Mouse (Mus musculus): ENCODE data around the gene Tmprss9. TPM values are rescaled to one million over a fixed set of nuclear protein-coding genes. Genes with fewer than 3 reads are reported as not detected.

Gene Tmprss9
- polyA plus RNA-seq, 1 experiment from 2014 or later, result 0.08 TPM

GRCm38 (mm10) chr10:80887181-80887580 is 15.5 kb downstream of the Tmprss9 start:
- Histone ChIP-seq H3K4me1 (replicated peaks) (no peaks in the 10 kb centered on the region), H3K27ac (no peak overlapping the region)
- 77% methylated on average over 11 of the region's 11 CpGs for WGBS

GRCm38 (mm10) chr10:80895100-80895499 is 23.5 kb downstream of the Tmprss9 start:
- Histone ChIP-seq H3K4me2 (no peak overlapping the region), H3K27ac (no peak overlapping the region), H3K9me3 (no peaks in the 10 kb centered on the region; the same call in 1 of the 2 replicates), H3K9ac (replicated peaks) (0 out of 2 replicates have a peak overlapping the region, but pooled peaks have one; percentile 18), H3K27me3 (peaks cover 17% of the 10 kb centered on the region), H3K36me3 (peaks cover 20% of the 10 kb centered on the region), H3K4me1 (replicated peaks) (peaks cover 21% of the 10 kb centered on the region), H3K4me3 (replicated peaks) (no peak overlapping the region)
- ATAC-seq (ENCODE audit: insufficient number of reproducible peaks, insufficient read depth, low FRiP score, low TSS enrichment, low read depth), result no peak
- WGBS, result 87% methylated on average over 7 of the region's 7 CpGs

More at GRCm38 (mm10) chr10:80887181-80887580, 15.5 kb downstream of the Tmprss9 start:
- H3K9ac ChIP-seq (replicated peaks), result no peak overlapping the region
- no peak overlapping the region for H3K4me2 ChIP-seq
- no peaks in the 10 kb centered on the region for H3K36me3 ChIP-seq
- peaks cover 44% of the 10 kb centered on the region for H3K27me3 ChIP-seq
- no peaks in the 10 kb centered on the region; the same call in 1 of the 2 replicates for H3K9me3 ChIP-seq
- H3K4me3 ChIP-seq (replicated peaks), result no peak overlapping the region
- ATAC-seq (ENCODE audit: insufficient number of reproducible peaks, insufficient read depth, low FRiP score, low TSS enrichment, low read depth), result no peak

- ATAC-seq (ENCODE audit: insufficient number of reproducible peaks, insufficient read depth, low FRiP score, low TSS enrichment, low read depth), result no peak
- no peaks in the 10 kb centered on the region; the same call in 1 of the 2 replicates for H3K9me3 ChIP-seq
- peaks cover 21% of the 10 kb centered on the region for H3K4me1 ChIP-seq (replicated peaks)
- peaks cover 11% of the 10 kb centered on the region; the same call in 1 of the 2 replicates for H3K27me3 ChIP-seq
- H3K9ac ChIP-seq (replicated peaks), result no peak overlapping the region
- no peak overlapping the region for H3K4me2 ChIP-seq
- H3K36me3 ChIP-seq, result peaks cover 20% of the 10 kb centered on the region
- no peak overlapping the region for H3K4me3 ChIP-seq (replicated peaks)
- WGBS, result 79% methylated on average over 6 of the region's 6 CpGs
- no peak overlapping the region for H3K27ac ChIP-seq
Measured at GRCm38 (mm10) chr10:80895697-80896096, 24.0 kb downstream of the Tmprss9 start.

GRCm38 (mm10) chr10:80896581-80897485 is 25.2 kb downstream of the Tmprss9 start:
- H3K4me1 ChIP-seq (replicated peaks), result peaks cover 21% of the 10 kb centered on the region
- ATAC-seq (ENCODE audit: insufficient number of reproducible peaks, insufficient read depth, low FRiP score, low TSS enrichment, low read depth), result no peak
- H3K9ac ChIP-seq (replicated peaks), result peak overlapping the region; percentile 23; the same call in 1 of the 2 replicates
- no peak overlapping the region for H3K27ac ChIP-seq
- H3K4me2 ChIP-seq, result no peak overlapping the region
- no peak overlapping the region for H3K4me3 ChIP-seq (replicated peaks)
- peaks cover 25% of the 10 kb centered on the region for H3K36me3 ChIP-seq
- WGBS, result 71% methylated on average over 24 of the region's 24 CpGs
- 0 out of 2 replicates have a peak, but pooled peaks cover 9% of the 10 kb centered on the region for H3K27me3 ChIP-seq
- no peaks in the 10 kb centered on the region; the same call in 1 of the 2 replicates for H3K9me3 ChIP-seq

GRCm38 (mm10) chr10:80897861-80898510 is 26.3 kb downstream of the Tmprss9 start:
- H3K4me1 ChIP-seq (replicated peaks), result peaks cover 21% of the 10 kb centered on the region
- no peak overlapping the region for H3K9ac ChIP-seq (replicated peaks)
- peaks cover 36% of the 10 kb centered on the region for H3K36me3 ChIP-seq
- H3K27me3 ChIP-seq, result 0 out of 2 replicates have a peak, but pooled peaks cover 9% of the 10 kb centered on the region
- ATAC-seq (ENCODE audit: insufficient number of reproducible peaks, insufficient read depth, low FRiP score, low TSS enrichment, low read depth), result no peak
- H3K4me2 ChIP-seq, result peak overlapping the region; percentile 37
- 0 out of 2 replicates have a peak overlapping the region, but pooled peaks have one; percentile 7 for H3K4me3 ChIP-seq (replicated peaks)
- WGBS, result 29% methylated on average over 41 of the region's 41 CpGs
- no peaks in the 10 kb centered on the region for H3K9me3 ChIP-seq
- H3K27ac ChIP-seq, result no peak overlapping the region

GRCm38 (mm10) chr10:80899074-80899473 is 27.4 kb downstream of the Tmprss9 start:
- Histone ChIP-seq H3K9ac (replicated peaks) (peak overlapping the region; percentile 70; the same call in 1 of the 2 replicates), H3K27me3 (0 out of 2 replicates have a peak, but pooled peaks cover 9% of the 10 kb centered on the region), H3K36me3 (peaks cover 47% of the 10 kb centered on the region), H3K4me1 (replicated peaks) (peaks cover 21% of the 10 kb centered on the region), H3K9me3 (no peaks in the 10 kb centered on the region), H3K4me2 (peak overlapping the region; percentile 97), H3K4me3 (replicated peaks) (peak overlapping the region; percentile 72), H3K27ac (no peak overlapping the region)
- 85% methylated on average over 8 of the region's 8 CpGs for WGBS
- ATAC-seq (ENCODE audit: insufficient number of reproducible peaks, insufficient read depth, low FRiP score, low TSS enrichment, low read depth), result no peak

GRCm38 (mm10) chr10:80899591-80900317 is 28.1 kb downstream of the Tmprss9 start:
- no peak for ATAC-seq (ENCODE audit: insufficient number of reproducible peaks, insufficient read depth, low FRiP score, low TSS enrichment, low read depth)
- Histone ChIP-seq H3K9me3 (no peaks in the 10 kb centered on the region), H3K27ac (peak overlapping the region; percentile 86), H3K4me3 (replicated peaks) (peak overlapping the region; percentile 72), H3K4me1 (replicated peaks) (peaks cover 21% of the 10 kb centered on the region), H3K27me3 (0 out of 2 replicates have a peak, but pooled peaks cover 9% of the 10 kb centered on the region), H3K9ac (replicated peaks) (peak overlapping the region; percentile 70), H3K36me3 (peaks cover 54% of the 10 kb centered on the region), H3K4me2 (peak overlapping the region; percentile 97)
- 11% methylated on average over 25 of the region's 25 CpGs for WGBS

- Histone ChIP-seq H3K4me2 (peak within 1 kb of the TSS; percentile 97), H3K9me3 (no peaks in the 10 kb centered on the region), H3K4me1 (replicated peaks) (peaks cover 21% of the 10 kb centered on the region), H3K27ac (peak within 1 kb of the TSS; percentile 86), H3K9ac (replicated peaks) (peak within 1 kb of the TSS; percentile 70), H3K36me3 (peaks cover 62% of the 10 kb centered on the region), H3K4me3 (replicated peaks) (peak within 1 kb of the TSS; percentile 72), H3K27me3 (0 out of 2 replicates have a peak, but pooled peaks cover 9% of the 10 kb centered on the region)
- ATAC-seq (ENCODE audit: insufficient number of reproducible peaks, insufficient read depth, low FRiP score, low TSS enrichment, low read depth), result peak; percentile 92
- under 1% methylated on average over 69 of the region's 72 CpGs for WGBS
Measured at GRCm38 (mm10) chr10:80900318-80901247, 28.9 kb downstream of the Tmprss9 start, which contains the start of gene Timm13. Gene Timm13, minus strand, starts transcription at chr10:80900969.

GRCm38 (mm10) chr10:80901409-80902272 is 30.0 kb downstream of the Tmprss9 start:
- H3K27me3 ChIP-seq, result 0 out of 2 replicates have a peak, but pooled peaks cover 9% of the 10 kb centered on the region
- peaks cover 73% of the 10 kb centered on the region for H3K36me3 ChIP-seq
- 0 out of 2 replicates have a peak overlapping the region, but pooled peaks have one; percentile 23 for H3K9ac ChIP-seq (replicated peaks)
- no peak for ATAC-seq (ENCODE audit: insufficient number of reproducible peaks, insufficient read depth, low FRiP score, low TSS enrichment, low read depth)
- peak overlapping the region; percentile 73; the same call in 1 of the 2 replicates for H3K27ac ChIP-seq
- H3K4me2 ChIP-seq, result peak overlapping the region; percentile 97
- no peaks in the 10 kb centered on the region for H3K9me3 ChIP-seq
- WGBS, result 89% methylated on average over 19 of the region's 19 CpGs
- peaks cover 21% of the 10 kb centered on the region for H3K4me1 ChIP-seq (replicated peaks)
- peak overlapping the region; percentile 72; the same call in 1 of the 2 replicates for H3K4me3 ChIP-seq (replicated peaks)
